Mouse (Mus musculus): Measurements from ENCODE around the gene Mgat3. TPM values are rescaled to one million over a fixed set of nuclear protein-coding genes. Genes with fewer than 3 reads are reported as not detected.
A peak's percentile ranks its signal among the peaks of the same experiment; 100 is the strongest.

Gene Mgat3
- polyA plus RNA-seq, 1 experiment from 2014 or later = 5.8 TPM

GRCm38 (mm10) chr15:80159286-80159901 lies 14.1 kb upstream of the Mgat3 start:
- H3K36me3 ChIP-seq (ENCODE audit: control insufficient read depth, insufficient read depth, low read length) = peaks cover 30% of the 10 kb centered on the region
- TF ChIP-seq EP300 (optimal IDR thresholded peaks at IDR 0.05) (peak; percentile 45), CTCF (IDR thresholded peaks at IDR 0.05; ENCODE audit: low read depth) (no peak)
- H3K27ac ChIP-seq (replicated peaks) = peak overlapping the region; percentile 94
- WGBS = 32% methylated on average over 8 of the region's 8 CpGs
- no peaks in the 10 kb centered on the region for H3K9me3 ChIP-seq (ENCODE audit: control insufficient read depth, low read length)
- H3K4me2 ChIP-seq (replicated peaks; ENCODE audit: low read depth) = no peak overlapping the region
- H3K9ac ChIP-seq (ENCODE audit: low read length) = 0 out of 2 replicates have a peak overlapping the region, but pooled peaks have one; percentile 35
- no peak overlapping the region for H3K4me3 ChIP-seq (ENCODE audit: low read depth, low read length)
- ATAC-seq (ENCODE audit: low FRiP score, low TSS enrichment) (peak; percentile 85), DNase-seq (ENCODE audit: low spot score) (peak; percentile 93)
- H3K4me1 ChIP-seq (replicated peaks; ENCODE audit: control insufficient read depth, insufficient read depth) = no peaks in the 10 kb centered on the region
- H3K27me3 ChIP-seq (ENCODE audit: control insufficient read depth, insufficient read depth, low read length) = no peaks in the 10 kb centered on the region

DNA sequence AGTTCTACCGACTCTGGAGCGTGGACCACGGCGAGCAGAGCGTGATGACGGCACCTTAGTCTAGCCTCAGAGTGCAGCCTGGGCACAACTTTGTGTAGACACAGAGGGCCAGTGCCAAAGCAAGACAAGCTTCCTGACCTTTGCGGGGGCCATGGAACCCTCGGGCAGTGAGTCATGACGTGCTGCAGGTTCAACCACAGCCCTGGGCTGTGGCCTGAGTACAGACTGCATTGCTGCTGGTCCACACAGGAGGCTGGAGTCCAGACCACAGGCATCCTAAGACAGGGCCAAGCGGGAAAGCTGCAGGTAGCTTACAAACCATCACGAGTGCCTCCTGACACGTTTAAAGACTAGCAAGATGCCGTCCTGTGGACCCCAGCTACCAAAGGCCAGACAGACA lies 13.3 kb upstream of the Mgat3 start:
- ATAC-seq (ENCODE audit: low FRiP score, low TSS enrichment) = peak; percentile 16; the same call in 1 of the 2 replicates
- peak overlapping the region; percentile 94 for H3K27ac ChIP-seq (replicated peaks)
- WGBS = 72% methylated on average over 13 of the region's 13 CpGs
- DNase-seq (ENCODE audit: low spot score) = peak; percentile 64
- H3K9me3 ChIP-seq (ENCODE audit: control insufficient read depth, low read length) = no peaks in the 10 kb centered on the region
- H3K9ac ChIP-seq (ENCODE audit: low read length) = 0 out of 2 replicates have a peak overlapping the region, but pooled peaks have one; percentile 35
- TF ChIP-seq CTCF (IDR thresholded peaks at IDR 0.05; ENCODE audit: low read depth) (no peak), EP300 (optimal IDR thresholded peaks at IDR 0.05) (no peak)
- no peak overlapping the region for H3K4me3 ChIP-seq (ENCODE audit: low read depth, low read length)
- H3K36me3 ChIP-seq (ENCODE audit: control insufficient read depth, insufficient read depth, low read length) = peaks cover 27% of the 10 kb centered on the region
- no peaks in the 10 kb centered on the region for H3K27me3 ChIP-seq (ENCODE audit: control insufficient read depth, insufficient read depth, low read length)
- H3K4me1 ChIP-seq (replicated peaks; ENCODE audit: control insufficient read depth, insufficient read depth) = no peaks in the 10 kb centered on the region
- no peak overlapping the region for H3K4me2 ChIP-seq (replicated peaks; ENCODE audit: low read depth)

DNA sequence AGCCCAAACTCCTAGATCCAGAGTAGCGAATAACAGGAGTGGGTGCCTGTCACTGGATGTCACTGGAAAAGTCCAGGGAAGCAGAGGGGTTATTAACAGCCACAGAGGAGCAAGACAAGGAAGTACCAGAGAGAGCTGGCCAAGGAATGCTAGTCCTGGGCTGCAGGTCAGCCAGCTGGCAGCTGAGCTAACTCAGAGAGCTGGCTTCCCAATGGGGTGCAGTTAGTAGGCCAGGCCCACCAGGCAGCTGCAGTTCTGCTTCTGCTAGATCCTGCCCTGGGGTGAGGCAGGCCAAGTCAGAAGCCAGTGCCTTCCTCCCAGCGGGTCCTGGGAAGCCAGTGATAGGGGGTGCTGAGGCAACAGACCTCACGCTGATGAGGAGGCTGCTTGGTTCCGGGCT lies 12.8 kb upstream of the Mgat3 start:
- Histone ChIP-seq H3K27me3 (ENCODE audit: control insufficient read depth, insufficient read depth, low read length) (no peaks in the 10 kb centered on the region), H3K27ac (replicated peaks) (peak overlapping the region; percentile 94), H3K4me3 (ENCODE audit: low read depth, low read length) (no peak overlapping the region), H3K9ac (ENCODE audit: low read length) (0 out of 2 replicates have a peak overlapping the region, but pooled peaks have one; percentile 23), H3K4me1 (replicated peaks; ENCODE audit: control insufficient read depth, insufficient read depth) (no peaks in the 10 kb centered on the region), H3K4me2 (replicated peaks; ENCODE audit: low read depth) (no peak overlapping the region), H3K9me3 (ENCODE audit: control insufficient read depth, low read length) (no peaks in the 10 kb centered on the region), H3K36me3 (ENCODE audit: control insufficient read depth, insufficient read depth, low read length) (peaks cover 27% of the 10 kb centered on the region)
- no peak for DNase-seq (ENCODE audit: low spot score)
- whole genome bisulfite sequencing = 90% methylated on average over 4 of the region's 4 CpGs
- ATAC-seq (ENCODE audit: low FRiP score, low TSS enrichment) = no peak
- TF ChIP-seq CTCF (IDR thresholded peaks at IDR 0.05; ENCODE audit: low read depth) (no peak), EP300 (optimal IDR thresholded peaks at IDR 0.05) (no peak)

DNA sequence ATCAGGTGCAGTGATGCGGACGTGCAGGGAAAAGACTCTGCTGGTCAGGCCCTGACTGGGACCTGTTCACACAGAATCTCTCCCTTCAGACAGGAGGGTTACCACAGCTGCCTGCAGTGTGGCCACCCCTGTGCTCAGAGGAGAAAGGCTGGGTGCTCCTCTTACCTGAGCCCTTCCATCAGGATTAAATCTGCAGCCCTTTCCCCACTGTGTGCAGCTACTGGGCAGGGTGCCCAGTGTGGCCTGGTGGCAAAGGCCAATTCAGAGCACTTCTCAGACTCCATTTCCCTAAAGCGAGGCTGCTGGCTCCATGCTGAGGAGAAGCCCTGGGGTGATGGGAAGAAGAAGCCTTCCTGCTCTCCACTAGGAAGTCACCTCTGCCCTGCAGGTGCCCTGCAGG lies 12.3 kb upstream of the Mgat3 start:
- TF ChIP-seq EP300 (optimal IDR thresholded peaks at IDR 0.05) = no peak
- TF ChIP-seq CTCF (IDR thresholded peaks at IDR 0.05; ENCODE audit: low read depth) = no peak
- Histone ChIP-seq H3K9ac (ENCODE audit: low read length) (0 out of 2 replicates have a peak overlapping the region, but pooled peaks have one; percentile 23), H3K4me3 (ENCODE audit: low read depth, low read length) (no peak overlapping the region), H3K4me1 (replicated peaks; ENCODE audit: control insufficient read depth, insufficient read depth) (no peaks in the 10 kb centered on the region), H3K27me3 (ENCODE audit: control insufficient read depth, insufficient read depth, low read length) (no peaks in the 10 kb centered on the region), H3K4me2 (replicated peaks; ENCODE audit: low read depth) (no peak overlapping the region), H3K9me3 (ENCODE audit: control insufficient read depth, low read length) (no peaks in the 10 kb centered on the region), H3K27ac (replicated peaks) (peak overlapping the region; percentile 94), H3K36me3 (ENCODE audit: control insufficient read depth, insufficient read depth, low read length) (peaks cover 24% of the 10 kb centered on the region)
- no peak for DNase-seq (ENCODE audit: low spot score)
- no peak for ATAC-seq (ENCODE audit: low FRiP score, low TSS enrichment)
- whole genome bisulfite sequencing = 88% methylated on average over 3 of the region's 3 CpGs

- Histone ChIP-seq H3K27ac (replicated peaks) (no peak overlapping the region), H3K36me3 (ENCODE audit: control insufficient read depth, insufficient read depth, low read length) (peaks cover 22% of the 10 kb centered on the region), H3K9ac (ENCODE audit: low read length) (no peak overlapping the region), H3K4me3 (ENCODE audit: low read depth, low read length) (no peak overlapping the region), H3K4me2 (replicated peaks; ENCODE audit: low read depth) (no peak overlapping the region), H3K9me3 (ENCODE audit: control insufficient read depth, low read length) (no peaks in the 10 kb centered on the region), H3K27me3 (ENCODE audit: control insufficient read depth, insufficient read depth, low read length) (no peaks in the 10 kb centered on the region), H3K4me1 (replicated peaks; ENCODE audit: control insufficient read depth, insufficient read depth) (no peaks in the 10 kb centered on the region)
- no peak for ATAC-seq (ENCODE audit: low FRiP score, low TSS enrichment)
- 72% methylated on average over 4 of the region's 4 CpGs for WGBS
- no peak for DNase-seq (ENCODE audit: low spot score)
- TF ChIP-seq CTCF (IDR thresholded peaks at IDR 0.05; ENCODE audit: low read depth) = no peak
- TF ChIP-seq EP300 (optimal IDR thresholded peaks at IDR 0.05) = no peak
Observed at GRCm38 (mm10) chr15:80162401-80162964, 11.0 kb upstream of the Mgat3 start.

GRCm38 (mm10) chr15:80163274-80163673 lies 10.2 kb upstream of the Mgat3 start:
- no peak overlapping the region for H3K9ac ChIP-seq (ENCODE audit: low read length)
- H3K4me1 ChIP-seq (replicated peaks; ENCODE audit: control insufficient read depth, insufficient read depth) = no peaks in the 10 kb centered on the region
- WGBS = 62% methylated on average over 11 of the region's 11 CpGs
- H3K4me3 ChIP-seq (ENCODE audit: low read depth, low read length) = no peak overlapping the region
- peak; percentile 25; the same call in 1 of the 2 replicates for TF ChIP-seq CTCF (IDR thresholded peaks at IDR 0.05; ENCODE audit: low read depth)
- no peak for TF ChIP-seq EP300 (optimal IDR thresholded peaks at IDR 0.05)
- no peak for ATAC-seq (ENCODE audit: low FRiP score, low TSS enrichment)
- H3K27me3 ChIP-seq (ENCODE audit: control insufficient read depth, insufficient read depth, low read length) = no peaks in the 10 kb centered on the region
- H3K4me2 ChIP-seq (replicated peaks; ENCODE audit: low read depth) = no peak overlapping the region
- H3K36me3 ChIP-seq (ENCODE audit: control insufficient read depth, insufficient read depth, low read length) = peaks cover 16% of the 10 kb centered on the region; the same call in 1 of the 2 replicates
- peak overlapping the region; percentile 46; the same call in 1 of the 2 replicates for H3K27ac ChIP-seq (replicated peaks)
- DNase-seq (ENCODE audit: low spot score) = no peak
- H3K9me3 ChIP-seq (ENCODE audit: control insufficient read depth, low read length) = no peaks in the 10 kb centered on the region
